Mouse (Mus musculus): ENCODE measurements around the gene Neurog3. TPM values are rescaled to one million over a fixed set of nuclear protein-coding genes. Genes with fewer than 3 reads are reported as not detected.

The Neurog3 gene
- polyA plus RNA-seq, 1 experiment from 2014 or later, result not detected

- ATAC-seq (ENCODE audit: insufficient read depth), result no peak
- Histone ChIP-seq H3K9ac (no peak overlapping the region), H3K27me3 (ENCODE audit: insufficient read depth, low read length) (peaks cover 23% of the 10 kb centered on the region), H3K4me3 (ENCODE audit: low read depth, low read length) (no peak overlapping the region), H3K9me3 (ENCODE audit: low read depth, low read length) (no peaks in the 10 kb centered on the region), H3K4me1 (ENCODE audit: insufficient read depth) (peaks cover 2% of the 10 kb centered on the region; the same call in 1 of the 2 replicates), H3K4me2 (no peak overlapping the region), H3K36me3 (ENCODE audit: insufficient read depth) (no peaks in the 10 kb centered on the region), H3K27ac (ENCODE audit: low read depth) (no peak overlapping the region)
- 72% methylated on average over 9 of the region's 9 CpGs for WGBS
- TF ChIP-seq CTCF (IDR thresholded peaks at IDR 0.05; ENCODE audit: low read depth), result no peak
- DNase-seq, result no peak
Observed at GRCm38 (mm10) chr10:62113865-62114647, 18.8 kb upstream of the Neurog3 start.

- Histone ChIP-seq H3K4me1 (ENCODE audit: insufficient read depth) (no peaks in the 10 kb centered on the region), H3K9me3 (ENCODE audit: low read depth, low read length) (no peaks in the 10 kb centered on the region), H3K4me3 (ENCODE audit: low read depth, low read length) (no peak overlapping the region), H3K4me2 (no peak overlapping the region), H3K27me3 (ENCODE audit: insufficient read depth, low read length) (peaks cover 56% of the 10 kb centered on the region), H3K9ac (no peak overlapping the region), H3K36me3 (ENCODE audit: insufficient read depth) (no peaks in the 10 kb centered on the region), H3K27ac (ENCODE audit: low read depth) (no peak overlapping the region)
- ATAC-seq (ENCODE audit: insufficient read depth) (no peak), DNase-seq (no peak)
- 46% methylated on average over 6 of the region's 6 CpGs for WGBS
- TF ChIP-seq CTCF (IDR thresholded peaks at IDR 0.05; ENCODE audit: low read depth), result peak; percentile 57
Observed at GRCm38 (mm10) chr10:62127137-62127536, 5.8 kb upstream of the Neurog3 start.

- DNase-seq (no peak), ATAC-seq (ENCODE audit: insufficient read depth) (no peak)
- H3K4me3 ChIP-seq (ENCODE audit: low read depth, low read length), result no peak overlapping the region
- WGBS, result 26% methylated on average over 21 of the region's 21 CpGs
- no peak overlapping the region for H3K27ac ChIP-seq (ENCODE audit: low read depth)
- H3K4me1 ChIP-seq (ENCODE audit: insufficient read depth), result no peaks in the 10 kb centered on the region
- H3K36me3 ChIP-seq (ENCODE audit: insufficient read depth), result no peaks in the 10 kb centered on the region
- TF ChIP-seq CTCF (IDR thresholded peaks at IDR 0.05; ENCODE audit: low read depth), result no peak
- H3K9ac ChIP-seq, result no peak overlapping the region
- H3K4me2 ChIP-seq, result no peak overlapping the region
- H3K27me3 ChIP-seq (ENCODE audit: insufficient read depth, low read length), result peaks cover 62% of the 10 kb centered on the region
- H3K9me3 ChIP-seq (ENCODE audit: low read depth, low read length), result no peaks in the 10 kb centered on the region
Observed at GRCm38 (mm10) chr10:62127711-62128231, 5.1 kb upstream of the Neurog3 start.

- H3K27ac ChIP-seq (ENCODE audit: low read depth), result no peak overlapping the region
- H3K9me3 ChIP-seq (ENCODE audit: low read depth, low read length), result no peaks in the 10 kb centered on the region
- H3K4me2 ChIP-seq, result no peak overlapping the region
- H3K36me3 ChIP-seq (ENCODE audit: insufficient read depth), result no peaks in the 10 kb centered on the region
- no peak for DNase-seq
- no peak overlapping the region for H3K4me3 ChIP-seq (ENCODE audit: low read depth, low read length)
- ATAC-seq (ENCODE audit: insufficient read depth), result no peak
- H3K4me1 ChIP-seq (ENCODE audit: insufficient read depth), result no peaks in the 10 kb centered on the region
- TF ChIP-seq CTCF (IDR thresholded peaks at IDR 0.05; ENCODE audit: low read depth), result no peak
- no peak overlapping the region for H3K9ac ChIP-seq
- peaks cover 69% of the 10 kb centered on the region for H3K27me3 ChIP-seq (ENCODE audit: insufficient read depth, low read length)
- WGBS, result under 1% methylated on average over 31 of the region's 32 CpGs
Observed at GRCm38 (mm10) chr10:62128316-62128951, 4.5 kb upstream of the Neurog3 start.

GRCm38 (mm10) chr10:62135696-62136470 is 3.0 kb downstream of the Neurog3 start:
- H3K27me3 ChIP-seq (ENCODE audit: insufficient read depth, low read length), result peaks cover 68% of the 10 kb centered on the region
- DNase-seq (no peak), ATAC-seq (ENCODE audit: insufficient read depth) (no peak)
- H3K4me1 ChIP-seq (ENCODE audit: insufficient read depth), result no peaks in the 10 kb centered on the region
- H3K4me2 ChIP-seq, result no peak overlapping the region
- no peak for TF ChIP-seq CTCF (IDR thresholded peaks at IDR 0.05; ENCODE audit: low read depth)
- H3K4me3 ChIP-seq (ENCODE audit: low read depth, low read length), result no peak overlapping the region
- no peak overlapping the region for H3K9ac ChIP-seq
- WGBS, result 3% methylated on average over 8 of the region's 8 CpGs
- no peak overlapping the region for H3K27ac ChIP-seq (ENCODE audit: low read depth)
- no peaks in the 10 kb centered on the region for H3K36me3 ChIP-seq (ENCODE audit: insufficient read depth)
- no peaks in the 10 kb centered on the region for H3K9me3 ChIP-seq (ENCODE audit: low read depth, low read length)

- ATAC-seq (ENCODE audit: insufficient read depth) (no peak), DNase-seq (no peak)
- no peaks in the 10 kb centered on the region for H3K9me3 ChIP-seq (ENCODE audit: low read depth, low read length)
- H3K4me1 ChIP-seq (ENCODE audit: insufficient read depth), result no peaks in the 10 kb centered on the region
- no peaks in the 10 kb centered on the region for H3K36me3 ChIP-seq (ENCODE audit: insufficient read depth)
- H3K9ac ChIP-seq, result no peak overlapping the region
- WGBS, result 22% methylated on average over 4 of the region's 4 CpGs
- peaks cover 55% of the 10 kb centered on the region for H3K27me3 ChIP-seq (ENCODE audit: insufficient read depth, low read length)
- H3K4me3 ChIP-seq (ENCODE audit: low read depth, low read length), result no peak overlapping the region
- TF ChIP-seq CTCF (IDR thresholded peaks at IDR 0.05; ENCODE audit: low read depth), result no peak
- no peak overlapping the region for H3K4me2 ChIP-seq
- no peak overlapping the region for H3K27ac ChIP-seq (ENCODE audit: low read depth)
Observed at GRCm38 (mm10) chr10:62137150-62137549, 4.3 kb downstream of the Neurog3 start.

Measured in lung, embryonic 14.5 days (tissue).